Mouse (Mus musculus) olfactory bulb, adult 2 months (tissue): ENCODE measurements around the gene Pou2f2.

ENCODE experiments used
- CTCF ChIP-seq: fragments of 200-500 bp; IDR thresholded peaks from 2 replicates; pipeline ENCODE4 v1.5.1; 2012; ENCODE audit warnings: low read depth, mild to moderate bottlenecking, low read length, moderate library complexity; ENCODE audit not compliant: insufficient read depth
- POLR2A ChIP-seq: fragments of 200-500 bp; IDR thresholded peaks from 2 replicates; pipeline ENCODE4 v1.6.1; 2012; ENCODE audit warnings: mild to moderate bottlenecking, low read depth, low read length, moderate library complexity; ENCODE audit not compliant: insufficient read depth

- TF ChIP-seq POLR2A, result no peak
- no peak for TF ChIP-seq CTCF
Measured at GRCm38 (mm10) chr7:25112956-25113603, 66.4 kb downstream of the Pou2f2 start.
